Mouse (Mus musculus) liver, embryonic 14.5 days (tissue): Measurements from ENCODE around the gene Rassf8. TPM values are rescaled to one million over a fixed set of nuclear protein-coding genes. Genes with fewer than 3 reads are reported as not detected.
A peak's percentile ranks its signal among the peaks of the same experiment; 100 is the strongest.

Experiments
- ATAC-seq: fragments of 200-750 bp; cut with Nextera tagmentation; 2 replicates; pipeline ENCODE4 v1.8.0; 2017; ENCODE audit warnings: moderate number of reproducible peaks, mild to moderate bottlenecking, moderate library complexity; ENCODE audit not compliant: insufficient read depth
- DNase-seq, 3 experiments: peaks; one replicate each; pipeline ENCODE4 v3.0.0-alpha.2; 2012 to 2013; ENCODE audit warnings: low read depth in 3 of 3, low spot score in 3 of 3
- H3K27ac ChIP-seq: fragments of 300-500 bp; sonication (generic); 2 replicates; pipeline ENCODE4 v1.5.1; 2014; ENCODE audit warnings: moderate library complexity, mild to moderate bottlenecking, control low read depth, inconsistent platforms
- H3K27me3 ChIP-seq: fragments of 300-500 bp; sonication (generic); 2 replicates; pipeline ENCODE4 v1.6.1; 2014; ENCODE audit warnings: mild to moderate bottlenecking, low read length, moderate library complexity; ENCODE audit not compliant: control insufficient read depth, insufficient read depth
- H3K36me3 ChIP-seq: fragments of 300-500 bp; sonication (generic); replicated peaks from 2 replicates; pipeline ENCODE4 v1.6.1; 2014; ENCODE audit warnings: low read depth; ENCODE audit not compliant: control insufficient read depth, insufficient read depth
- H3K4me1 ChIP-seq, 2 experiments: fragments of 200-500 bp in 1 of 2; fragments of 300-500 bp in 1 of 2; sonication (generic) in 1 of 2; replicated peaks; 2 replicates each; pipeline ENCODE4 v1.6.1; 2012 to 2014; ENCODE audit warnings: antibody characterized with exemption in 1 of 2, inconsistent platforms in 1 of 2, low read length in 1 of 2; ENCODE audit not compliant: control insufficient read depth in 2 of 2, insufficient read depth in 2 of 2
- H3K4me2 ChIP-seq: fragments of 300-500 bp; sonication (generic); 2 replicates; pipeline ENCODE4 v1.6.1; 2014; ENCODE audit warnings: low read depth, mild to moderate bottlenecking, control low read depth, moderate library complexity
- H3K4me3 ChIP-seq, 2 experiments: fragments of 200-500 bp in 1 of 2; fragments of 300-500 bp in 1 of 2; sonication (generic) in 1 of 2; 2 replicates each; pipeline ENCODE4 v1.5.1; 2012 to 2014; ENCODE audit warnings: low read depth in 2 of 2, low read length in 2 of 2, mild to moderate bottlenecking in 2 of 2, control low read depth in 1 of 2, inconsistent platforms in 1 of 2, moderate library complexity in 1 of 2; ENCODE audit not compliant: insufficient read depth in 1 of 2
- H3K9ac ChIP-seq: fragments of 300-500 bp; sonication (generic); replicated peaks from 2 replicates; pipeline ENCODE4 v1.6.1; 2014; ENCODE audit warnings: mild to moderate bottlenecking, control low read depth, moderate library complexity
- H3K9me3 ChIP-seq: fragments of 300-500 bp; sonication (generic); 2 replicates; pipeline ENCODE4 v1.6.1; 2016; ENCODE audit warnings: low read length, mixed read lengths; ENCODE audit not compliant: control insufficient read depth
- CTCF ChIP-seq: IDR thresholded peaks from 2 replicates; pipeline ENCODE4 v1.5.1; 2016; ENCODE audit warnings: antibody characterized with exemption, low read depth, control low read depth
- EP300 ChIP-seq: IDR thresholded peaks from 2 replicates; pipeline ENCODE4 v1.6.1; 2016; ENCODE audit warnings: antibody characterized with exemption, low read depth
- WGBS: fragments of 180-500 bp; shearing (Covaris S2); extraction: QIAGEN DNeasy Blood & Tissue Kit; methylation state at CpG from one replicate; pipeline ENCODE4 v1.1.7; 2014; ENCODE audit not compliant: insufficient replicate concordance; 5-methylcytosine and 5-hydroxymethylcytosine counted together
- polyA plus RNA-seq, 2 experiments: library from polyadenylated mRNA; depleted of rRNA in 1 of 2; stranded (reverse) in 1 of 2; unstranded in 1 of 2; fragments of >200 nt; fragmentation: Nextera tagmentation in 1 of 2; extraction: Ambion mirVana in 1 of 2; gene quantifications; 2 replicates each; pipeline versions ENCODE4 v1.2.1 to v1.2.3; 2012 to 2014

Rassf8 gene
- polyA plus RNA-seq, 2 experiments, result 1.4 to 3.1 TPM

GRCm38 (mm10) chr6:145739231-145739630 is 7.3 kb upstream of the Rassf8 start:
- Histone ChIP-seq H3K4me2 (no peak overlapping the region), H3K4me3 (no peak overlapping the region), H3K9ac (no peak overlapping the region), H3K27me3 (peaks cover under 1% of the 10 kb centered on the region; the same call in 1 of the 2 replicates), H3K27ac (no peak overlapping the region), H3K9me3 (no peaks in the 10 kb centered on the region), H3K4me1 (no peaks in the 10 kb centered on the region), H3K36me3 (no peaks in the 10 kb centered on the region)
- TF ChIP-seq CTCF (no peak), EP300 (no peak)
- ATAC-seq (no peak), DNase-seq (no peak)
- 62% methylated on average over 6 of the region's 6 CpGs for WGBS

GRCm38 (mm10) chr6:145740011-145740410 is 6.5 kb upstream of the Rassf8 start:
- no peak overlapping the region for H3K4me2 ChIP-seq
- H3K4me3 ChIP-seq, result no peak overlapping the region
- 47% methylated on average over 3 of the region's 3 CpGs for WGBS
- no peak overlapping the region for H3K9ac ChIP-seq
- no peak overlapping the region for H3K27ac ChIP-seq
- TF ChIP-seq EP300, result no peak
- no peak for TF ChIP-seq CTCF
- no peaks in the 10 kb centered on the region for H3K36me3 ChIP-seq
- peaks cover 6% of the 10 kb centered on the region; the same call in 1 of the 2 replicates for H3K27me3 ChIP-seq
- ATAC-seq (no peak), DNase-seq (no peak)
- no peaks in the 10 kb centered on the region for H3K9me3 ChIP-seq
- no peaks in the 10 kb centered on the region for H3K4me1 ChIP-seq

- ATAC-seq (no peak), DNase-seq (no peak)
- TF ChIP-seq EP300 (no peak), CTCF (no peak)
These were observed 1.3 kb upstream of the Rassf8 start for GRCm38 (mm10) chr6:145745291-145745690.

GRCm38 (mm10) chr6:145746921-145747670 is 548 bp downstream of the Rassf8 start:
- Histone ChIP-seq H3K9ac (peak overlapping the region; percentile 0; the same call in 1 of the 2 replicates), H3K27ac (no peak overlapping the region), H3K4me3 (peak overlapping the region; percentile 57 to 58), H3K36me3 (no peaks in the 10 kb centered on the region), H3K27me3 (peaks cover 41% of the 10 kb centered on the region), H3K4me2 (peak overlapping the region; percentile 59), H3K9me3 (no peaks in the 10 kb centered on the region), H3K4me1 (no peaks in the 10 kb centered on the region)
- DNase-seq (no peak), ATAC-seq (no peak)
- TF ChIP-seq EP300 (no peak), CTCF (no peak)
- under 1% methylated on average over 54 of the region's 55 CpGs for WGBS

More at GRCm38 (mm10) chr6:145745291-145745690, 1.3 kb upstream of the Rassf8 start:
- H3K9ac ChIP-seq, result no peak overlapping the region
- no peak overlapping the region for H3K4me2 ChIP-seq
- peaks cover 41% of the 10 kb centered on the region for H3K27me3 ChIP-seq
- no peaks in the 10 kb centered on the region for H3K9me3 ChIP-seq
- H3K4me3 ChIP-seq, result no peak overlapping the region
- WGBS, result 34% methylated on average over 3 of the region's 3 CpGs
- no peaks in the 10 kb centered on the region for H3K36me3 ChIP-seq
- H3K4me1 ChIP-seq, result no peaks in the 10 kb centered on the region
- H3K27ac ChIP-seq, result no peak overlapping the region

- peak overlapping the region; percentile 57 to 58; a peak in 3 of 4 replicates for H3K4me3 ChIP-seq
- H3K27ac ChIP-seq, result no peak overlapping the region
- WGBS, result 14% methylated on average over 16 of the region's 16 CpGs
- no peak overlapping the region for H3K9ac ChIP-seq
- no peaks in the 10 kb centered on the region for H3K9me3 ChIP-seq
- peaks cover 41% of the 10 kb centered on the region for H3K27me3 ChIP-seq
- no peak for ATAC-seq
- peak overlapping the region; percentile 59 for H3K4me2 ChIP-seq
- H3K36me3 ChIP-seq, result no peaks in the 10 kb centered on the region
- no peak for DNase-seq
- TF ChIP-seq EP300, result no peak
- TF ChIP-seq CTCF, result peak; percentile 29
- H3K4me1 ChIP-seq, result peaks cover 0 to 1% of the 10 kb centered on the region in 2 experiments; a peak in 1 of 4 replicates
These were observed 1.4 kb downstream of the Rassf8 start for GRCm38 (mm10) chr6:145747671-145748640.
